Mouse (Mus musculus): ENCODE results near the gene Galnt18. TPM values are rescaled to one million over a fixed set of nuclear protein-coding genes. Genes with fewer than 3 reads are reported as not detected.
A peak's percentile ranks its signal among the peaks of the same experiment; 100 is the strongest.

Galnt18 gene
- polyA plus RNA-seq, 1 experiment from 2014 or later = 8.5 TPM

DNA sequence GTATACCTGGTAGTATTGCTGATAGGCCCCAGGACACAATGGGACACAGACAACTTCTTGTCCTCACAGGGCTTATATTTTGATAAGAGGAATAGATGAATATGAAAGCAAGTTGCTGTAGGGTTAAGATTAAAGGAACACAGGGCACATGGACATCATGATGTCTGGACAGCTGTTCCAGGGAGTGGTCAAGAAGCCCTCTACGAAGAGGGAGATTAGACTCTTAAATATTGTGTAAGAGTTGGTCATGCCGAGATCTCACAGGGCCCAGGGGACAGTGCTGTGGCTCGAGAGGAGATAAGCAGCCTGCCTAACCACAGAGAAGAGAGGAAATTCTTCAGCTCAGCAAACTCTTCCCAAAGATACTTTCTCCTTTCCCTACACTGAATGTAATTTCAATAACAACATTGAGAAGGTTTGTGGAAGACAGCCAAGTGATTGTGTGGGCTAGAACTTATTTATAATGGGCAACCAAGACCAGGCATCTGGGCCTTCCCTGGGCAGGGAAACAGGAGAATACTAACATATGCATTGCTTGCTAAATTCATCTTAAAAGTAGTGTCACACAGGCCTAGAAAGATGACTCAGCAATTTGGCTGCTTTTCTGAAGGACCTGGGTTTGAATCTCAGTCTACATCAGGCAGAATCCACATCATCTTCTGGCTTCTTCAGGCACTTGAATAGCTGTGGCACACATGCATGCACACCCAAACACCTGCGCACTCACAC lies 178.3 kb downstream of the Galnt18 start:
- Histone ChIP-seq H3K27me3 (ENCODE audit: insufficient read depth, poor library complexity, severe bottlenecking) (no peaks in the 10 kb centered on the region), H3K9me3 (no peaks in the 10 kb centered on the region), H3K4me3 (no peak overlapping the region), H3K27ac (no peak overlapping the region), H3K4me1 (replicated peaks) (peaks cover 5% of the 10 kb centered on the region), H3K36me3 (no peaks in the 10 kb centered on the region)
- WGBS = 88% methylated on average over 4 of the region's 4 CpGs
- DNase-seq (ENCODE audit: low spot score) = no peak

DNA sequence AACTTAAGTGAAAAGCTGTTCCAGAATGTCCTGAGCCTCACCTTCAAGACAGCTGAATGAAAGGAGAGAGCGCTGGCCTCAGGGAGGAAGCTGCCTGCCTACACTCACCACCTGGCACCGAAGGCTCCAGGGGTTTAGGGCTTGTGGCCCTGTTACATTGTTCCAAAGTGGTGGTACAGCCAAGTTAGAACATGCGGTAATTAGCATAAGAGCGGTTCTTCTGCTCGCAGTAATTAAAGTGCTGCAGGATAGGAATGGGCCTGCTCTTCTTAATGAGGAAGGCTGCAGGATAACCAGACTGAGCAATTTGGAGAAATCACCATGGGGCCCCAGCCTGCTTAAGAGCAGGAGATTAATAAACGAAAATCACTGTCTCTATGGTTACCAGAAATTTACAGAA lies 179.0 kb downstream of the Galnt18 start:
- Histone ChIP-seq H3K36me3 (no peaks in the 10 kb centered on the region), H3K27ac (0 out of 2 replicates have a peak overlapping the region, but pooled peaks have one; percentile 12), H3K4me1 (replicated peaks) (peaks cover 5% of the 10 kb centered on the region), H3K4me3 (no peak overlapping the region), H3K9me3 (no peaks in the 10 kb centered on the region), H3K27me3 (ENCODE audit: insufficient read depth, poor library complexity, severe bottlenecking) (no peaks in the 10 kb centered on the region)
- WGBS = 67% methylated on average over 6 of the region's 6 CpGs
- DNase-seq (ENCODE audit: low spot score) = peak; percentile 3

DNA sequence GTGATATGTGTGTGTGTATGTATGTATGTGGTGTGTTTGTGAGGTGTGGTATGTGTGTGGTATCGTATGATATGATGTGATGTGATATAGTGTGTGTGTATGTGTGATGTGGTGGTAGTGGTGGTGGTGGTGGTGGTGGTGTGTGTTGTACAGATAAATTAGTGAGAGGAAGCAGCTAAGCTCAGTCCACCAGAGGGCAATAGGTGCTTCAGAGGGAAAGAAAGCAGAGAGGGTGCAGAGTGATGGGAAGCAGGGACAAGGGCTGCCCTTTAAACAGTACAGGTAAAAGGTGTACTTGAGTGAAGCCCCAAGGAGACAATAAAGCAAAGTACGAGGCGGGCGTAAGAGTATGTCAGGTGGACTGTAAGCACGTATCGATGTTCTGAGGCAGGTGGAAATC lies 186.1 kb downstream of the Galnt18 start:
- WGBS = 93% methylated on average over 6 of the region's 6 CpGs
- no peaks in the 10 kb centered on the region for H3K9me3 ChIP-seq
- 0 out of 2 replicates have a peak, but pooled peaks cover 9% of the 10 kb centered on the region for H3K4me1 ChIP-seq (replicated peaks)
- no peak for DNase-seq (ENCODE audit: low spot score)
- H3K4me3 ChIP-seq = no peak overlapping the region
- no peak overlapping the region for H3K27ac ChIP-seq
- no peaks in the 10 kb centered on the region for H3K27me3 ChIP-seq (ENCODE audit: insufficient read depth, poor library complexity, severe bottlenecking)
- H3K36me3 ChIP-seq = no peaks in the 10 kb centered on the region

DNA sequence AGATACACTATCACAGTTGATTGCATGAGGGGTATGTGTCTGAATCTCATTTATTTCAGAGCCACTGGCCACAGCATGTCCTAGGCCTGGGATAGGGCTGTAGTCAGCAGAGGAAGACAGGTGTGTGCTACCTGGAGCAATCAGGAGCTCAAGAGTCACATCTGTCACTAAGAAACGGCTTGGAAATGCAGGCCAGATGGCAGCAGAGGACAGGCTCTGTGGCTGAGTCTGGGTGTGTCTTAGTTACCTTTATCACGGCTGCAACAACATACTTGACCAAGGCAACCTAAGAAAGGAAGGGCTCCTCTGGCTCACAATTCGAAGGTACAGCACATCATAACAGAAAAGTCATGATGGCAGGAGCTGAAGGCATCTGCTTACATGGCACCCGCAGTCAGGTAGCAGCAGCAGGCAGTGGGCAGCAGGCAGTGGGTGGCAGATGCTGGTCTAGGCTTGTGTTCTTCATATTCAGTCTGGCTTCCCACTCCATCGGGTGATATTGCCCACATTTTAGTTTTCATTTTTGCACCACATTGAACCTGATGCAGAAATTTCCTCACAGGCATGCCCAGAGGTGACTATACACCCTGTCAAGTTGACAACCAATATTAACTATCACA lies 190.2 kb downstream of the Galnt18 start:
- Histone ChIP-seq H3K36me3 (no peaks in the 10 kb centered on the region), H3K27me3 (ENCODE audit: insufficient read depth, poor library complexity, severe bottlenecking) (no peaks in the 10 kb centered on the region), H3K4me1 (replicated peaks) (0 out of 2 replicates have a peak, but pooled peaks cover 5% of the 10 kb centered on the region), H3K4me3 (no peak overlapping the region), H3K9me3 (no peaks in the 10 kb centered on the region), H3K27ac (no peak overlapping the region)
- WGBS = 78% methylated on average over 5 of the region's 5 CpGs
- no peak for DNase-seq (ENCODE audit: low spot score)

DNA sequence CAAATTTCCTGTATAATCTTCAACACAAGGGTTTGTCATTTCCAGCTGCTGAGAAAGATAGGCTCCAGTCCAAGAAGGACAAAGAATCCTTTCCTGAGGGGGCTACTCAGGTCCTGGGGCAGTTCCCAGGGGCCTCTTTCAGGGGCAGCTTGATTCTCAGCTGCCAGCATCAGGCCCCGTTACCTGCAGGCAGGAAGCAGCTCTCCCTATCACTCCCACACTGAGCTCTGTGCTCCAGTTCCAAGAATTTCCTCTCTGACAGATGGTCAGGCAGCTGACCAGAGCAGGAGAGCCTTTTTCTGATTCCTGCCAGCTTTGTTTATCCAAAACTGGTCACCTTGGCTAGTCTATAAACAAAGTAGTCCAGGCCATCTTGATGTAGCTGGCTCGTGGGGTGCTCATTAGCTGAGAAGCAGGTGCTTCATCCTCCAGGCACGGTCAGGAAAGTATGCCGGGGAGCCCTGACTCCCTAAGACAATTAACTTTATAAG lies 191.4 kb downstream of the Galnt18 start:
- H3K9me3 ChIP-seq = no peaks in the 10 kb centered on the region
- H3K4me3 ChIP-seq = no peak overlapping the region
- no peak for DNase-seq (ENCODE audit: low spot score)
- H3K4me1 ChIP-seq (replicated peaks) = 0 out of 2 replicates have a peak, but pooled peaks cover 3% of the 10 kb centered on the region
- H3K27me3 ChIP-seq (ENCODE audit: insufficient read depth, poor library complexity, severe bottlenecking) = no peaks in the 10 kb centered on the region
- no peaks in the 10 kb centered on the region for H3K36me3 ChIP-seq
- WGBS = 77% methylated on average over 4 of the region's 4 CpGs
- H3K27ac ChIP-seq = no peak overlapping the region

DNA sequence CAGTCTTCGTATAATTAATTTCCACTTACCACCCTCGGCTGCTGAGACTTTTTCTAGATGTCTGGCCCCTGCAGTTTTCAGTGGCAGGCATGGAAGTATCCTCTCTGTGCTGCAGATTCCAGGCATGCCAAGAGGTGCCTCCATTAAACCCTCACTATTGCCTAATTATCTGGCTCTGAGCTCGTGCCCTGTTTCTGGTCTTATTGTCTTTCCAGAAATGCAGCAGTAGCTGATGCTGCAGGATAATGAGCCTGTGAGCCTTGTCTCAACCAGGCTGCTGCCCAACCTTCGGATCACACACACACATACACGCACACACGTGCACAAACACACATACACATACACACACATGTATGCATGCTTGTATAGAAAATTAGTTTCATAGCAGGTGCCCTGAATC lies 199.2 kb downstream of the Galnt18 start:
- Histone ChIP-seq H3K9me3 (no peaks in the 10 kb centered on the region), H3K4me3 (no peak overlapping the region), H3K27me3 (ENCODE audit: insufficient read depth, poor library complexity, severe bottlenecking) (no peaks in the 10 kb centered on the region), H3K27ac (no peak overlapping the region), H3K4me1 (replicated peaks) (no peaks in the 10 kb centered on the region), H3K36me3 (no peaks in the 10 kb centered on the region)
- WGBS = 81% methylated on average over 6 of the region's 6 CpGs
- no peak for DNase-seq (ENCODE audit: low spot score)

DNA sequence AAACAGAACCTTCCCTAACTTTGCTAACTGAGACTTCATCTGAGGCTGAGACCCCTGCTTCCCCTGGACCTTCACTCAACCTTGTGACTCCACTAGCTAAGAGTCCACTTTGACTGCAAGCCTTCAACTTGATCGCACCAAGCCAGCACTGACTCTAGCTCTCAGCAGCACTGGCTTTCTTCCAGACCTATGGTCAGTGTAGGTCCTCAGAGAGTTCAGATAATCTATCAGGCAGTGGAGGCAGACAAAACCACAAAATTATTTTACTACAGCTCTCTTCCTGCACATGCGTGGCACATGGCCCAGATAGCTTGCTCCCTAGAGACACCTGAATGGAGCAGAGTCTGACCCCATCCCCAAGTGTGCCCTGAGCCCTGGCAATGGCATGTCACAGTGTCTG lies 204.7 kb downstream of the Galnt18 start:
- Histone ChIP-seq H3K4me3 (no peak overlapping the region), H3K36me3 (no peaks in the 10 kb centered on the region), H3K9me3 (no peaks in the 10 kb centered on the region), H3K27me3 (ENCODE audit: insufficient read depth, poor library complexity, severe bottlenecking) (no peaks in the 10 kb centered on the region), H3K4me1 (replicated peaks) (0 out of 2 replicates have a peak, but pooled peaks cover 8% of the 10 kb centered on the region), H3K27ac (no peak overlapping the region)
- DNase-seq (ENCODE audit: low spot score) = no peak
- 88% methylated on average over 2 of the region's 2 CpGs for WGBS

DNA sequence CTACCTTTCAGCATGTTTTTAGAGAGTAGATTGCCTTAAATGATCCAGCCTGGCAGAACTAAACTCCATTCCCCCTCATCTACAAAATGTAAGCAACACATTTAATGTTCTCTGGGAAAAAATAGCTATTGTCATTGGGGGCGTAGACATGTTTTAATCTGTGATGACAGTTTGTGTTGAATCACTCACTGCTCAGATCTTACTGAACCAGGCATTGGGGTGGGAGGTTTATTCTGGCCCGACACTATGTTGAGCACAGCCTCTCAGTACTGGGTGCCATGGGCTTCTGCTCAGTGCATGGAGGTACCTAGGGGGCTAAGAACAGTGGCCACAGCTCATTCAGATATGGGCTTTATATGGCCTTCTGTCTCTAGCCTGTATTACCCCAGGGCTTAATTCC lies 207.4 kb downstream of the Galnt18 start:
- H3K36me3 ChIP-seq = no peaks in the 10 kb centered on the region
- H3K9me3 ChIP-seq = no peaks in the 10 kb centered on the region
- H3K27me3 ChIP-seq (ENCODE audit: insufficient read depth, poor library complexity, severe bottlenecking) = no peaks in the 10 kb centered on the region
- WGBS = 93% methylated on average over 2 of the region's 2 CpGs
- H3K4me3 ChIP-seq = no peak overlapping the region
- 0 out of 2 replicates have a peak, but pooled peaks cover 8% of the 10 kb centered on the region for H3K4me1 ChIP-seq (replicated peaks)
- H3K27ac ChIP-seq = no peak overlapping the region
- DNase-seq (ENCODE audit: low spot score) = no peak

DNA sequence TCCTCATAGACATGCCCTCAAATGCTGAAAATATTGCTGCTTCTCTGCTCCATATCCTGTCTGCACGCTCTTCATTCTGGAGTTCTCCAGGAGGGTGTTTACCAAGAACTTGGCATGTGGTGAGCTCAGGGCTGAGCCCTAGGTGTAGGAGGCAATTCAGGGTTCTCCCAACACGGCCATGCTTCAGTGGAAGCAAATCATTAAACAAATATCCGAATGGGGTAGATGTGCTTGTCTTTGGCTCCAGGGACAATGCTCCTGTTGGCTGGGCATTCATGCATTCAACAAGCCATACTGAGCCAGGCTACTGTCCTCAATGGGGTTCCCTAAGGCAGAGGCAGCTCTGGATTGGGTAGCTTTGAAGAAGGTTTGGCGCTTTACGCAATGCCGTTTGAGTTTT lies 212.9 kb downstream of the Galnt18 start:
- Histone ChIP-seq H3K9me3 (no peaks in the 10 kb centered on the region; the same call in 1 of the 2 replicates), H3K4me1 (replicated peaks) (no peaks in the 10 kb centered on the region), H3K36me3 (no peaks in the 10 kb centered on the region), H3K4me3 (no peak overlapping the region), H3K27me3 (ENCODE audit: insufficient read depth, poor library complexity, severe bottlenecking) (no peaks in the 10 kb centered on the region), H3K27ac (no peak overlapping the region)
- WGBS = 81% methylated on average over 6 of the region's 6 CpGs
- no peak for DNase-seq (ENCODE audit: low spot score)

DNA sequence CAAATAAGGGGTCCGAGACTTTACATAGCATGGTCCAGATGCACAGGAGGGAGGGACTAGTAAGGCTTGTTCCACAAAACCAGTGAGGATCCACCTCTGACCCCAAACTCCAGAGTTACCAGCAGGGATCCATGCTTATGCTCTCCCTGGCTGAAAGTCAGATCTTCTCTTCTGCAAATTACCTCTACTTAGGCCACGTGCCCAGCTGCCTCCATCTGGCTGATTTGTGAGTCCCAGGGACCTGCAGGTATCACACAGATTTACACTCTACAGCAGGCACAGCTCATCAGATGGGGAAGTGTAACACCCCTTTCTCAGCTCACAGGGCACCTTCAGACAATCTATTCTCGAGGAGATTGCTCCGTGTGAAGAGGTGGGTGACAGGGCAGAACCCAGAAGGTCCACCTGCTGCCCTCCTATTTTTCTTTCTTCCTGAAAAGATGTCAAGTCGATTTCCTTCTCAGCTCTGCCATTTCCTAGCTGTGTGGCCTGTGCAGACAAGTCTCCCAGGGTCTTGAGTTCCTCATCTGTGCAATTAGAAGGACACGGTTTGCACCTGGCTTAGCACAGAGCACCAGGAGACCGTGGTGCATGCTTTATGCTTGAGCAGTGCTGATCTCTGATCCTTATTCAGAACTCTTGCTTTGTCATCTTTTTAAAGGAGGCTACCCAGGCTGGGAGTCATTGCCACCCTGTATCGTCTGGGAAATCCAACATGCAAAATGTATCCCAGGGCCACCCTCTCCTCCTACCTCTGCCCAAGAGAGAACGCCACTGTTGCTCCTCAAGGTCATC lies 216.3 kb downstream of the Galnt18 start:
- H3K9me3 ChIP-seq = peaks cover 7% of the 10 kb centered on the region
- H3K27me3 ChIP-seq (ENCODE audit: insufficient read depth, poor library complexity, severe bottlenecking) = no peaks in the 10 kb centered on the region
- no peak for DNase-seq (ENCODE audit: low spot score)
- H3K36me3 ChIP-seq = no peaks in the 10 kb centered on the region
- no peak overlapping the region for H3K4me3 ChIP-seq
- WGBS = 79% methylated on average over 9 of the region's 9 CpGs
- H3K4me1 ChIP-seq (replicated peaks) = no peaks in the 10 kb centered on the region
- no peak overlapping the region for H3K27ac ChIP-seq

DNA sequence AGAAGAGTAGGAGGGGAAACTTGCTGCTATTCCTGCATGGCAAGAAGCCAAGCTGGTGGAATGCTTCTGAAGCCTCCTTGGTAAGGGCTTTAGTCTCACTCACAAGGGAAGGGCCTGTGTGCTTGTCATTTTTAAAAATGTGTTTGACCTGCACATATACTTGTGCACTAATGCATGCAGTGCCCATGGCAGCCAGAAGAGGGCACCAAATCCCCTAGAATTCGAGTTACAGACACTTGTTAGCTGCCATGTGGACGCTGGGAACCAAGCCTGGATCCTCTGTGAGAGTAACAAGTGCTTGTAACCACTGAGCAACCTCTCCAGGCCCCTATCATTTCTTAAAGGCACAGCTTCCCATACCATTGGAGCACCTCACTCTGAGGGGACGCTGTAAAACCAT lies 219.7 kb downstream of the Galnt18 start:
- 84% methylated on average over 3 of the region's 3 CpGs for WGBS

DNA sequence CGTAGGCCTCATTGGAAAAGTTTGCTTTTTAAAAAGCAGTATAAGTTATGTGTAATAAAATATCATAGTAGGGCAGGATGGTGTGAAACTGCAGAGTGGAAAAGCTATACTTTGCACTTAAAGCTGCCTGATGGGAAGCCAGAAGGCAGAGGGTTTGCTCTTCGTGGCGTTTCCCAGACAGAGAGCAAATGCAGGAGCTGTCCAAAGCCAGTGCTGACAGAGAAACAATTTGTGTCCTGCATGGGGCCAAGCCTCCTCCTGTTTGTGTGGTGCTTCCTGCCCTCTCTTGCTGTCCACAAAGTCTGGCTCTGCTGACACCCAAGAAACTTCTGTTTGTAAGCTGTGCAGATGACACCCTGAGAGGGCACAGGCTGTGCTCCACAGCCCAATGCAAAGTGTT lies 220.8 kb downstream of the Galnt18 start:
- Histone ChIP-seq H3K27ac (no peak overlapping the region), H3K9me3 (peaks cover 7% of the 10 kb centered on the region), H3K4me1 (replicated peaks) (no peaks in the 10 kb centered on the region), H3K4me3 (no peak overlapping the region), H3K27me3 (ENCODE audit: insufficient read depth, poor library complexity, severe bottlenecking) (no peaks in the 10 kb centered on the region), H3K36me3 (no peaks in the 10 kb centered on the region)
- DNase-seq (ENCODE audit: low spot score) = no peak
- WGBS = 56% methylated on average over 3 of the region's 3 CpGs

More for the DNA sequence above, 219.7 kb downstream of the Galnt18 start:
- no peaks in the 10 kb centered on the region for H3K36me3 ChIP-seq
- DNase-seq (ENCODE audit: low spot score) = no peak
- no peaks in the 10 kb centered on the region for H3K4me1 ChIP-seq (replicated peaks)
- H3K27ac ChIP-seq = no peak overlapping the region
- H3K27me3 ChIP-seq (ENCODE audit: insufficient read depth, poor library complexity, severe bottlenecking) = no peaks in the 10 kb centered on the region
- H3K9me3 ChIP-seq = peaks cover 7% of the 10 kb centered on the region
- no peak overlapping the region for H3K4me3 ChIP-seq

DNA sequence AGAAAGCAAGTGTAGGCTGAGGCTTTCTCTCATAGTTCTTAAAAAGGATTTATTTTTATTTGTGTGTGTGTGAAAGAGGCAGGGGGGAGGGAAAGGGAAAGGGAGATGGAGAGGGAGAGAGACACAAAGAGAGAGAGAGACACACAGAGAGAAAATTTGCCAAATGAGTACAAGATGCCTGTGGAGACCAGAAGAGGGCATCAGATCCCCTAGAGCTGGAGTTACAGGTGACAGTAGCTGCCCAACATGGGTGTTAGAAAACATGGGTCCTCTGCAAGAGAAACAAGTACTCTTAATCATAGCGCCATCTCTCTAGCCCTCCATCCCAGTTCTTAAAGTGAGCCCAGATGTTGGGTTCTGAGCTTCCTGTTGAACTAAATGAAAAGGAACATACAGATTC lies 228.8 kb downstream of the Galnt18 start:
- peaks cover 16% of the 10 kb centered on the region for H3K4me1 ChIP-seq (replicated peaks)
- no peak overlapping the region for H3K4me3 ChIP-seq
- H3K36me3 ChIP-seq = no peaks in the 10 kb centered on the region
- DNase-seq (ENCODE audit: low spot score) = no peak
- no peaks in the 10 kb centered on the region; the same call in none of the 2 replicates for H3K27me3 ChIP-seq (ENCODE audit: insufficient read depth, poor library complexity, severe bottlenecking)
- no peak overlapping the region for H3K27ac ChIP-seq
- no peaks in the 10 kb centered on the region for H3K9me3 ChIP-seq
- 91% methylated on average over 1 of the region's 1 CpGs for WGBS
